Comparison of ENCODE assay signal across 11 mouse cellular contexts in genomic region chr17:46576070-46576469, GRCm38 (mm10). TPM values are rescaled to one million over a fixed set of nuclear protein-coding genes. Genes with fewer than 3 reads are reported as not detected.
A peak's percentile ranks its signal among the peaks of the same experiment; 100 is the strongest.
DNase-seq lines count a peak whose midpoint lies in the region; TF ChIP-seq lines count a peak whose summit lies in the region.
"Had no signal": no experiment of that assay in that cellular context is flagged by ENCODE, and none has a peak within 500 bp of the region (broad histone marks: within the 10 kb centered on the region; RNA-seq: fewer than 3 reads in every experiment).

No protein-coding gene starts in this region.

- no peak overlapping the region for H3K27ac ChIP-seq in layer of hippocampus, adult 2 months
- H3K27ac ChIP-seq in embryonic facial prominence, embryonic 10.5 days (replicated peaks), result no peak overlapping the region
- H3K27ac ChIP-seq: heart, embryonic 15.5 days had no signal

- no peak for DNase-seq in layer of hippocampus, adult 2 months (ENCODE audit: low spot score in 2 of 2)
- DNase-seq in layer of hippocampus, adult 8-10 months (ENCODE audit: low spot score in 2 of 2), result no peak
- peak; percentile 25 for DNase-seq in NIH3T3 (ENCODE audit: low read depth)
- peak; percentile 54 for DNase-seq in induced T-regulatory cell, adult 2 months (ENCODE audit: low read depth)
- peak; percentile 42 for DNase-seq in splenic B cell, adult 2 months (ENCODE audit: low read depth, low spot score)
- DNase-seq in heart, postnatal 25 days (ENCODE audit: low spot score), result no peak
- DNase-seq in embryonic facial prominence, embryonic 10.5 days (ENCODE audit: low spot score), result no peak
- DNase-seq: adrenal gland, adult 8-10 months; midbrain, embryonic 14.5 days; right cerebral cortex, postnatal 14 days had no signal

- no peaks in the 10 kb centered on the region for H3K4me1 ChIP-seq in embryonic facial prominence, embryonic 10.5 days
- H3K4me1 ChIP-seq: heart, embryonic 15.5 days had no signal

- no peak overlapping the region for H3K4me3 ChIP-seq in layer of hippocampus, adult 2 months
- H3K4me3 ChIP-seq in embryonic facial prominence, embryonic 10.5 days, result no peak overlapping the region
- H3K4me3 ChIP-seq: heart, embryonic 15.5 days had no signal

- no peaks in the 10 kb centered on the region for H3K36me3 ChIP-seq in splenic B cell, adult 2 months (ENCODE audit: control insufficient read depth, insufficient read depth, low read length, poor library complexity, severe bottlenecking)
- peaks cover 97% of the 10 kb centered on the region for H3K36me3 ChIP-seq in embryonic facial prominence, embryonic 10.5 days (replicated peaks)

- peaks cover 6% of the 10 kb centered on the region; the same call in 1 of the 2 replicates for H3K9me3 ChIP-seq in embryonic facial prominence, embryonic 10.5 days
- H3K9me3 ChIP-seq: heart, embryonic 15.5 days had no signal

- WGBS in embryonic facial prominence, embryonic 10.5 days, result 88% methylated on average over 13 of the region's 13 CpGs

- TF ChIP-seq CTCF in layer of hippocampus, adult 2 months (conservative IDR thresholded peaks at IDR 0.05), result peak; percentile 73

- intact Hi-C loops in heart, postnatal 25 days (cut with DNase I), result no loop called here

- no peaks in the 10 kb centered on the region for H3K27me3 ChIP-seq in splenic B cell, adult 2 months (ENCODE audit: control insufficient read depth, insufficient read depth, low read length, poor library complexity, severe bottlenecking)
- no peaks in the 10 kb centered on the region for H3K27me3 ChIP-seq in embryonic facial prominence, embryonic 10.5 days (replicated peaks; ENCODE audit: low read depth, poor library complexity, severe bottlenecking)
- H3K27me3 ChIP-seq: heart, embryonic 15.5 days had no signal

RNA-seq across cellular contexts. Expression of gene Srf, which starts 20.1 kb away (rescaled TPM):
- total RNA-seq in layer of hippocampus, adult 2 months (2021), result 10 to 100 TPM; 75.7 to 90.9 TPM
- total RNA-seq in layer of hippocampus, adult 8-10 months (2022), result 10 to 100 TPM; 66.2 to 84.0 (median 73.5) TPM
- total RNA-seq in heart, postnatal 25 days (2021), result 10 to 100 TPM; 98.7 to 99.3 TPM
- polyA plus RNA-seq in embryonic facial prominence, embryonic 10.5 days (2016; fragmentation: Nextera tagmentation; extraction: Ambion mirVana), result 5.6 and 7.0 TPM in 2 replicates

RNA-seq across cellular contexts. Expression of gene Cul9, which starts 29.9 kb away (rescaled TPM):
- 10 to 100 TPM; 66.1 to 68.4 TPM for total RNA-seq in layer of hippocampus, adult 2 months (2021)
- total RNA-seq in layer of hippocampus, adult 8-10 months (2022), result 10 to 100 TPM; 57.2 to 81.6 (median 63.8) TPM
- 10 to 100 TPM; 19.4 to 19.5 TPM for total RNA-seq in heart, postnatal 25 days (2021)
- polyA plus RNA-seq in embryonic facial prominence, embryonic 10.5 days (2016; fragmentation: Nextera tagmentation; extraction: Ambion mirVana), result 5.2 and 6.1 TPM in 2 replicates

RNA-seq across cellular contexts. Expression of gene Ptk7, which starts 53.2 kb away (rescaled TPM):
- 1 to 10 TPM; 8.5 to 8.8 TPM for total RNA-seq in layer of hippocampus, adult 2 months (2021)
- total RNA-seq in layer of hippocampus, adult 8-10 months (2022), result 1 to 10 TPM; 8.2 to 9.2 (median 8.9) TPM
- 1 to 10 TPM; 3.3 to 4.1 TPM for total RNA-seq in heart, postnatal 25 days (2021)
- 92.5 and 95.1 TPM in 2 replicates for polyA plus RNA-seq in embryonic facial prominence, embryonic 10.5 days (2016; fragmentation: Nextera tagmentation; extraction: Ambion mirVana)

Comparison
In these comparisons a context has a peak if more than half of its experiments do, and no peak if none do; other contexts are left out.
1. DNase-seq: peak in NIH3T3 (single experiment), induced T-regulatory cell, adult 2 months (single experiment) and splenic B cell, adult 2 months (single experiment); none in layer of hippocampus, adult 2 months (0 of 2), layer of hippocampus, adult 8-10 months (0 of 2), heart, postnatal 25 days (single experiment) and embryonic facial prominence, embryonic 10.5 days (single experiment).